Mouse (Mus musculus): Measurements from ENCODE around the gene Slc34a3.

GRCm38 (mm10) chr2:25242101-25242506 lies 7.9 kb upstream of the Slc34a3 start, which contains the start of the genes Rnf208 and Cysrt1:
- TF ChIP-seq CTCF (IDR thresholded peaks at IDR 0.05; ENCODE audit: borderline replicate concordance, insufficient read depth, low read length) (no peak), POLR2A (IDR thresholded peaks at IDR 0.05; ENCODE audit: low read depth, low read length) (no peak)
